Mouse (Mus musculus): ENCODE results near the gene Slc43a2. TPM values are rescaled to one million over a fixed set of nuclear protein-coding genes. Genes with fewer than 3 reads are reported as not detected.
A peak's percentile ranks its signal among the peaks of the same experiment; 100 is the strongest.

Slc43a2 gene
- polyA plus RNA-seq, 1 experiment: 148 TPM

GRCm38 (mm10) chr11:75529771-75530170 lies 1.7 kb upstream of the Slc43a2 start:
- no peak for DNase-seq
- Histone ChIP-seq H3K4me3 (ENCODE audit: insufficient read depth, low read depth, low read length) (no peak overlapping the region), H3K36me3 (ENCODE audit: control insufficient read depth, insufficient read depth, low read length) (no peaks in the 10 kb centered on the region), H3K27ac (ENCODE audit: insufficient read depth, low read depth, low read length) (no peak overlapping the region), H3K27me3 (replicated peaks; ENCODE audit: control insufficient read depth, insufficient read depth, low read length) (no peaks in the 10 kb centered on the region), H3K4me1 (ENCODE audit: control insufficient read depth, insufficient read depth, low read length) (peaks cover 3% of the 10 kb centered on the region; the same call in 1 of the 2 replicates)
- WGBS: 66% methylated on average over 4 of the region's 4 CpGs
- TF ChIP-seq CTCF (conservative IDR thresholded peaks at IDR 0.05; ENCODE audit: insufficient read depth, insufficient read length, low read depth, low read length): no peak

DNA sequence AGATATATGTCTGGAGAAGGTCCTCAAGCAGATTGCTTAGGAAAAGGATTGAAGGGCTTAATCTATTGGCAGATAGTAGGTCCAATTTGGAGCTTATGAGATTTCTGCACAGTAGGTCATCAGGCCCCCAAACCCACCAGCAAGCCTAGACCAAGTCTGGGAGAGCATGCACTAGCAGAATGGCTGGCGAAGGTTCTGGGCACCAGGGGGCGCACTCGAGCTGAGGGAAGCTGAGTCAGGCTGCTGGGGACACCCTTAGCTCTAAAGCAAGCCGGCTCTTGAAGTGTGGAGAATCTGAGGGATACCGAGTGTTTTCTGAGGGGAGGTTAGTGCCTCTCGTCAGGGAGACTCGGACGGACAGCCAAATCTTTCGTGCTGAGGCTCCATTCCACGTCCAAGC lies 1.2 kb upstream of the Slc43a2 start:
- DNase-seq: peak; percentile 95
- under 1% methylated on average over 10 of the region's 10 CpGs for WGBS

GRCm38 (mm10) chr11:75530845-75531373 lies 585 bp upstream of the Slc43a2 start:
- H3K27ac ChIP-seq (ENCODE audit: insufficient read depth, low read depth, low read length): peak overlapping the region; percentile 96
- no peak for TF ChIP-seq CTCF (conservative IDR thresholded peaks at IDR 0.05; ENCODE audit: insufficient read depth, insufficient read length, low read depth, low read length)
- no peak for TF ChIP-seq POLR2A (IDR thresholded peaks at IDR 0.05; ENCODE audit: low read depth, low read length)
- no peaks in the 10 kb centered on the region for H3K27me3 ChIP-seq (replicated peaks; ENCODE audit: control insufficient read depth, insufficient read depth, low read length)
- H3K4me1 ChIP-seq (ENCODE audit: control insufficient read depth, insufficient read depth, low read length): peaks cover 3% of the 10 kb centered on the region; the same call in 1 of the 2 replicates
- no peaks in the 10 kb centered on the region for H3K36me3 ChIP-seq (ENCODE audit: control insufficient read depth, insufficient read depth, low read length)
- peak overlapping the region; percentile 68 for H3K4me3 ChIP-seq (ENCODE audit: insufficient read depth, low read depth, low read length)
- under 1% methylated on average over 31 of the region's 31 CpGs for WGBS
- no peak for DNase-seq

More for the DNA sequence above, 1.2 kb upstream of the Slc43a2 start:
- Histone ChIP-seq H3K36me3 (ENCODE audit: control insufficient read depth, insufficient read depth, low read length) (no peaks in the 10 kb centered on the region), H3K4me3 (ENCODE audit: insufficient read depth, low read depth, low read length) (peak overlapping the region; percentile 68), H3K4me1 (ENCODE audit: control insufficient read depth, insufficient read depth, low read length) (peaks cover 3% of the 10 kb centered on the region; the same call in 1 of the 2 replicates), H3K27me3 (replicated peaks; ENCODE audit: control insufficient read depth, insufficient read depth, low read length) (no peaks in the 10 kb centered on the region), H3K27ac (ENCODE audit: insufficient read depth, low read depth, low read length) (peak overlapping the region; percentile 96)
- TF ChIP-seq CTCF (conservative IDR thresholded peaks at IDR 0.05; ENCODE audit: insufficient read depth, insufficient read length, low read depth, low read length) (peak; percentile 95), POLR2A (IDR thresholded peaks at IDR 0.05; ENCODE audit: low read depth, low read length) (no peak)

- 8% methylated on average over 38 of the region's 38 CpGs for WGBS
- Histone ChIP-seq H3K27ac (ENCODE audit: insufficient read depth, low read depth, low read length) (peak overlapping the region; percentile 91), H3K4me1 (ENCODE audit: control insufficient read depth, insufficient read depth, low read length) (peaks cover 6% of the 10 kb centered on the region), H3K4me3 (ENCODE audit: insufficient read depth, low read depth, low read length) (peak overlapping the region; percentile 68), H3K27me3 (replicated peaks; ENCODE audit: control insufficient read depth, insufficient read depth, low read length) (no peaks in the 10 kb centered on the region), H3K36me3 (ENCODE audit: control insufficient read depth, insufficient read depth, low read length) (no peaks in the 10 kb centered on the region)
- peak; percentile 60 for DNase-seq
- TF ChIP-seq POLR2A (IDR thresholded peaks at IDR 0.05; ENCODE audit: low read depth, low read length) (peak; percentile 8), CTCF (conservative IDR thresholded peaks at IDR 0.05; ENCODE audit: insufficient read depth, insufficient read length, low read depth, low read length) (no peak)
Measured at GRCm38 (mm10) chr11:75532340-75533277, 1.1 kb downstream of the Slc43a2 start.

- WGBS: 45% methylated on average over 6 of the region's 6 CpGs
- Histone ChIP-seq H3K27me3 (replicated peaks; ENCODE audit: control insufficient read depth, insufficient read depth, low read length) (no peaks in the 10 kb centered on the region), H3K36me3 (ENCODE audit: control insufficient read depth, insufficient read depth, low read length) (no peaks in the 10 kb centered on the region), H3K27ac (ENCODE audit: insufficient read depth, low read depth, low read length) (peak overlapping the region; percentile 91), H3K4me3 (ENCODE audit: insufficient read depth, low read depth, low read length) (peak overlapping the region; percentile 68), H3K4me1 (ENCODE audit: control insufficient read depth, insufficient read depth, low read length) (peaks cover 10% of the 10 kb centered on the region)
- TF ChIP-seq POLR2A (IDR thresholded peaks at IDR 0.05; ENCODE audit: low read depth, low read length) (no peak), CTCF (conservative IDR thresholded peaks at IDR 0.05; ENCODE audit: insufficient read depth, insufficient read length, low read depth, low read length) (no peak)
- DNase-seq: no peak
Measured at GRCm38 (mm10) chr11:75533314-75534015, 2.0 kb downstream of the Slc43a2 start.

GRCm38 (mm10) chr11:75534286-75535033 lies 3.0 kb downstream of the Slc43a2 start:
- peak; percentile 90 for DNase-seq
- TF ChIP-seq CTCF (conservative IDR thresholded peaks at IDR 0.05; ENCODE audit: insufficient read depth, insufficient read length, low read depth, low read length): no peak
- TF ChIP-seq POLR2A (IDR thresholded peaks at IDR 0.05; ENCODE audit: low read depth, low read length): no peak
- no peaks in the 10 kb centered on the region for H3K36me3 ChIP-seq (ENCODE audit: control insufficient read depth, insufficient read depth, low read length)
- WGBS: 27% methylated on average over 4 of the region's 4 CpGs
- peak overlapping the region; percentile 12; the same call in 1 of the 2 replicates for H3K4me3 ChIP-seq (ENCODE audit: insufficient read depth, low read depth, low read length)
- peaks cover 10% of the 10 kb centered on the region for H3K4me1 ChIP-seq (ENCODE audit: control insufficient read depth, insufficient read depth, low read length)
- H3K27me3 ChIP-seq (replicated peaks; ENCODE audit: control insufficient read depth, insufficient read depth, low read length): no peaks in the 10 kb centered on the region
- H3K27ac ChIP-seq (ENCODE audit: insufficient read depth, low read depth, low read length): peak overlapping the region; percentile 91

Measured in kidney, adult 2 months (tissue).